Mouse (Mus musculus) kidney, adult 2 months (tissue): ENCODE measurements at regions not wholly inside any gene's neighbourhood (a gene's known extent, or its start where the extent isn't known, plus 50 kb on each side); places are given as distances from the start of the nearest gene placed in this dataset.
A peak's percentile ranks its signal among the peaks of the same experiment; 100 is the strongest.

Source experiments
- DNase-seq: peaks from one replicate; pipeline ENCODE4 v3.0.0; 2021
- H3K27ac ChIP-seq: fragments of 200-500 bp; 2 replicates; pipeline ENCODE4 v1.5.1; 2012; ENCODE audit warnings: low read depth, low read length, control low read depth, inconsistent platforms; ENCODE audit not compliant: insufficient read depth
- H3K27me3 ChIP-seq: fragments of 200-500 bp; replicated peaks from 2 replicates; pipeline ENCODE4 v1.6.1; 2012; ENCODE audit warnings: mild to moderate bottlenecking, moderate library complexity, low read length, inconsistent platforms; ENCODE audit not compliant: control insufficient read depth, insufficient read depth
- H3K36me3 ChIP-seq: fragments of 200-500 bp; 2 replicates; pipeline ENCODE4 v1.6.1; 2012; ENCODE audit warnings: mild to moderate bottlenecking, moderate library complexity, low read length, inconsistent platforms; ENCODE audit not compliant: control insufficient read depth, insufficient read depth
- H3K4me1 ChIP-seq: fragments of 200-500 bp; 2 replicates; pipeline ENCODE4 v1.6.1; 2011; ENCODE audit warnings: low read length; ENCODE audit not compliant: control insufficient read depth, insufficient read depth
- H3K4me3 ChIP-seq: fragments of 200-500 bp; 2 replicates; pipeline ENCODE4 v1.5.1; 2011; ENCODE audit warnings: mild to moderate bottlenecking, low read depth, low read length, control low read depth; ENCODE audit not compliant: insufficient read depth
- CTCF ChIP-seq: fragments of 200-500 bp; conservative IDR thresholded peaks from 2 replicates; pipeline ENCODE4 v1.5.1; 2011; ENCODE audit warnings: low read depth, mild to moderate bottlenecking, control low read depth, low read length, moderate library complexity, mixed read lengths; ENCODE audit not compliant: insufficient read depth, insufficient read length
- POLR2A ChIP-seq: fragments of 200-500 bp; IDR thresholded peaks from one replicate; pipeline ENCODE4 v1.6.1; 2011; ENCODE audit warnings: low read depth, low read length, control low read depth
- WGBS: fragments of 180-500 bp; shearing (Covaris S2); methylation state at CpG from one replicate; pipeline ENCODE4 v1.1.7; 2018; 5-methylcytosine and 5-hydroxymethylcytosine counted together

GRCm38 (mm10) chr6:116863130-116863529 lies 146.4 kb upstream of the Tmem72 start:
- TF ChIP-seq CTCF (0 out of 2 replicates have a peak, but pooled peaks have one; percentile 2), POLR2A (no peak)
- no peak for DNase-seq
- WGBS: 15% methylated on average over 2 of the region's 2 CpGs
- Histone ChIP-seq H3K36me3 (no peaks in the 10 kb centered on the region), H3K4me1 (no peaks in the 10 kb centered on the region), H3K27me3 (no peaks in the 10 kb centered on the region), H3K4me3 (no peak overlapping the region), H3K27ac (no peak overlapping the region)

GRCm38 (mm10) chr6:116863626-116864025 lies 146.9 kb upstream of the Tmem72 start:
- Histone ChIP-seq H3K4me1 (no peaks in the 10 kb centered on the region), H3K36me3 (no peaks in the 10 kb centered on the region), H3K27me3 (no peaks in the 10 kb centered on the region), H3K4me3 (no peak overlapping the region), H3K27ac (no peak overlapping the region)
- no peak for TF ChIP-seq POLR2A
- no peak for TF ChIP-seq CTCF
- no peak for DNase-seq
- WGBS: 84% methylated on average over 2 of the region's 2 CpGs

- no peaks in the 10 kb centered on the region for H3K36me3 ChIP-seq
- H3K4me1 ChIP-seq: no peaks in the 10 kb centered on the region
- H3K27ac ChIP-seq: no peak overlapping the region
- TF ChIP-seq CTCF: no peak
- no peaks in the 10 kb centered on the region for H3K27me3 ChIP-seq
- no peak overlapping the region for H3K4me3 ChIP-seq
- no peak for DNase-seq
- 71% methylated on average over 8 of the region's 8 CpGs for WGBS
Observed at GRCm38 (mm10) chr6:116893299-116893698, 176.6 kb upstream of the Tmem72 start.

GRCm38 (mm10) chr6:116894252-116894651 lies 177.5 kb upstream of the Tmem72 start:
- Histone ChIP-seq H3K27me3 (no peaks in the 10 kb centered on the region), H3K36me3 (no peaks in the 10 kb centered on the region), H3K27ac (no peak overlapping the region), H3K4me1 (no peaks in the 10 kb centered on the region), H3K4me3 (no peak overlapping the region)
- no peak for TF ChIP-seq POLR2A
- TF ChIP-seq CTCF: no peak
- DNase-seq: no peak
- WGBS: 93% methylated on average over 5 of the region's 5 CpGs

- 40% methylated on average over 5 of the region's 5 CpGs for WGBS
- DNase-seq: peak; percentile 15
- TF ChIP-seq CTCF (no peak), POLR2A (no peak)
Observed at GRCm38 (mm10) chr6:116895114-116895513, 178.4 kb upstream of the Tmem72 start.

GRCm38 (mm10) chr6:116896132-116896630 lies 179.5 kb upstream of the Tmem72 start:
- H3K4me3 ChIP-seq: no peak overlapping the region
- no peaks in the 10 kb centered on the region for H3K36me3 ChIP-seq
- H3K27me3 ChIP-seq: no peaks in the 10 kb centered on the region
- 84% methylated on average over 4 of the region's 4 CpGs for WGBS
- H3K27ac ChIP-seq: no peak overlapping the region
- no peaks in the 10 kb centered on the region for H3K4me1 ChIP-seq
- TF ChIP-seq POLR2A (no peak), CTCF (no peak)
- no peak for DNase-seq

More at GRCm38 (mm10) chr6:116895114-116895513, 178.4 kb upstream of the Tmem72 start:
- no peaks in the 10 kb centered on the region for H3K36me3 ChIP-seq
- no peaks in the 10 kb centered on the region for H3K27me3 ChIP-seq
- H3K27ac ChIP-seq: no peak overlapping the region
- no peaks in the 10 kb centered on the region for H3K4me1 ChIP-seq
- H3K4me3 ChIP-seq: no peak overlapping the region

- Histone ChIP-seq H3K4me1 (no peaks in the 10 kb centered on the region), H3K4me3 (no peak overlapping the region), H3K27ac (no peak overlapping the region), H3K36me3 (no peaks in the 10 kb centered on the region), H3K27me3 (no peaks in the 10 kb centered on the region)
- TF ChIP-seq CTCF (no peak), POLR2A (no peak)
- DNase-seq: no peak
- WGBS: 25% methylated on average over 1 of the region's 1 CpGs
Observed at GRCm38 (mm10) chr6:116901816-116902215, 185.1 kb upstream of the Tmem72 start.
